Mouse (Mus musculus): ENCODE data around the gene Tpcn1.
"Not testable (repeated sequence)": the region's sequence is repeated elsewhere in the genome, so short reads cannot be mapped to it uniquely, and the experiment has no call there.

Gene Tpcn1

GRCm38 (mm10) chr5:120514754-120515153, 73.7 kb downstream of the Tpcn1 start:
- in situ Hi-C loops (cut with MboI, MseI), result loop anchor here (5.0 to 10.0 kb wide), 2 partner anchors 93 to 940 kb away; partner anchors contain the start of genes Erp29 and Tmem116

GRCm38 (mm10) chr5:120514031-120514677, 74.3 kb downstream of the Tpcn1 start:
- in situ Hi-C loops (cut with MboI, MseI), result loop anchor here (10.0 kb wide), 1 partner anchor 941 kb away; the partner anchor contains the start of genes Erp29 and Tmem116

DNA sequence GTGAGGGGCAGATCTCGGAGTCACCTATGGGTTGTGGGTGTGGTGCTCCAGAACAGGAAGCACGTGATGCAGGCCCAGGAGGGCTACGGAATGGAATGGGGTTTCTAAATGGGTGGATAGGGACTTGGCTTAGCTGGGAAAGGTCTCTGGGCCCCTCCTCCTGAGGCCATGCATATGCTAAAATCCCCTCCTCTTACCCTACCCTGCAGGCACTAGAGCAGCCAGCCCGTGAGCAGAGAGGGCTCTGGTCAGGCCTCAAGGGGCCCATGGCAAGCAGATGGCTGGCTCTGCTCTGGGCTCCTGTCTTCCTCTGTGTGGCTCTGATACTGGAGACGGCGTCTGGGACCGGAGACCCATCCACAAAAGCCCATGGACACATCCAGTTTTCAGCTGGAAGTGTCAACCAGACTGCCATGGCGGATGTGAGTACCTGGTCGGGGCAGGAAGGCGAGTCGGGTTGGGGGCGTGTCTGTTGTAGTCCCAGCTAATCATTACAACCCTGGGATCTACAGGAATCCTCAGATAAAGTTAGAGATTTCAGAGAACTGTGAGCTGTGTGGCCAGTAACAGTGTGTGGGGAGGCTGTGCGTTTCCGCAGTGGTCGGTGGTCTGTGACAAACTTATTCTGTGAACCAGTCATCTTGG, 75.4 kb downstream of the Tpcn1 start:
- in situ Hi-C loops (cut with MboI, MseI), result loop anchor here (10.0 kb wide), 1 partner anchor 942 kb away; the partner anchor contains the start of genes Erp29 and Tmem116

GRCm38 (mm10) chr5:120511643-120512220, 76.7 kb downstream of the Tpcn1 start:
- in situ Hi-C loops (cut with MboI, MseI), result loop anchor here (10.0 kb wide), 1 partner anchor 943 kb away; the partner anchor contains the start of genes Erp29 and Tmem116

DNA sequence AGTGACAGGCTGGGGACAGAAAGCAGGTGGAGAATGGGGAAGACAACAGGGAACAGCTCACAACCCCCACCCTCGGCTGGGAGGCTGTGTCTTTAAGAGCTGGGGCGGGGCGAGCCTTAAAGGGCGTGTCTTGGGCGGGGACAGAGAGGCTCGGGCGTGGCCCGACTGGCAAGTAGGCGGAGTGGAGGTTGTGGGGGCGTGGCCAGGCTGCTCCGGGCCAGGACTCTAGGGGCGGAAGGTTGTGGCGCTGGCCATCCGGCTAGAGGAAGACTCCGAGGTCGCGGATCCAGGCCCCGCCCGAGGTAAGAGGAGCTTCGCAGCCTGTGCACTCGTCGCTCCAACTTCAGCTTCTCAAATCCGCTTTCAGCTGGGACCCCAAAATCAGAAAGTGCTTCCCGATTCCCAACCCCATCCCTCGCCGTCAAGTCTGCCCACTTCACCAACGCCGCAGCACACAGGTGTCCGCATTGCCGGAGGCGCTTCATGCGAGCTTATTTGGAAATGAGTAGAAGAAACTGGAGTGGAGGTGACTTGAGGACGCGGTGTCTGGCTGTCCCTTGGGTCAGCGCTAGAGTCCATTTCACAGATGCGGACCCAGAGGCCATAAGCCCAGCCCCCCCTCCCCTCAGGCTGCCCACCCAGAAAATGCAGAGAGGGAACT, 77.4 kb downstream of the Tpcn1 start, which contains the start of gene Slc8b1:
Slc8b1 (plus strand) TSS at position 187 of the 661 bp plus-strand sequence.
- in situ Hi-C loops (cut with MboI, MseI), result loop anchor here (10.0 kb wide), 1 partner anchor 944 kb away; the partner anchor contains the start of genes Erp29 and Tmem116

DNA sequence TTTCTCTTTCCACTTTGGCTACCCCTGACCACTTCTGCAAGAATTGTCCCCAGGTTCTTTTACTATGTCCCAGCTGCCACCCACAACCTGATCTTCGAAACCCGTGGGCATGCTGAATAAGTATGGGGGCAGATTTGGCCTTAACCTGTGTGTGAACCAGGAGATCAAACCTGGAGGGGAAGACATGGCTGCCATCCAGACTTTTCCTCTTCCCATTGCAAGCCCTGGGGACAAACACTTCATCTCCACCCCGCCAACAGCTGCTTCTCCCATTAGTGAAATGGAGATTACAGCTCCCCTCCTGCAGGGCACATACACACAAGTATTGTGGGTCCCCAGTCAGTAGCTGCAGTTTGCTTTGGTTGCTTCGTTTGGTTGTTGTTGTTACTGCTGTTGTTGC, 81.2 kb downstream of the Tpcn1 start:
- in situ Hi-C loops (cut with MboI, MseI), result no loop called here

DNA sequence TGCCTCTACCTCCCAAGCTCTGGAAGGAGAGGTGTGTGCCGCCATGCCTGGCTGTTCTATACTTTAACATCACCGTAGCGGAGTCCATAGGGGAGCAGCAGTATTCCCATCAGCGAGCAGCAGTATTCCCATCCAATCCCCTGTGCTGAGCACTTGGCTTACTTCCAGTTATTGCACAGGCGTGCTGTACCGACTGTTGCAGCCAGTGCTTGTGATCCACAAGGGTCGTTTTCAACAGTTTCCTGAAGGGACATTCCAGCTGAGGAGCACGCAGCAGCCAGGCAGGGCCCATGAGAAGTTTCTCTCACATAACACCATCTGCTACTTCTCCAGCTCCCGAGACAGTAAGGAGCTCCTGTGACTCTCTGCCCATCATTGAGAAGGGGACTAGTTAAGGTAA, 82.0 kb downstream of the Tpcn1 start:
- in situ Hi-C loops (cut with MboI, MseI), result no loop called here

- in situ Hi-C loops (cut with MboI, MseI), result no loop called here
These were observed 82.7 kb downstream of the Tpcn1 start for GRCm38 (mm10) chr5:120505781-120506180.

- in situ Hi-C loops (cut with MboI, MseI), result no loop called here
These were observed 83.1 kb downstream of the Tpcn1 start for GRCm38 (mm10) chr5:120505368-120505767.

DNA sequence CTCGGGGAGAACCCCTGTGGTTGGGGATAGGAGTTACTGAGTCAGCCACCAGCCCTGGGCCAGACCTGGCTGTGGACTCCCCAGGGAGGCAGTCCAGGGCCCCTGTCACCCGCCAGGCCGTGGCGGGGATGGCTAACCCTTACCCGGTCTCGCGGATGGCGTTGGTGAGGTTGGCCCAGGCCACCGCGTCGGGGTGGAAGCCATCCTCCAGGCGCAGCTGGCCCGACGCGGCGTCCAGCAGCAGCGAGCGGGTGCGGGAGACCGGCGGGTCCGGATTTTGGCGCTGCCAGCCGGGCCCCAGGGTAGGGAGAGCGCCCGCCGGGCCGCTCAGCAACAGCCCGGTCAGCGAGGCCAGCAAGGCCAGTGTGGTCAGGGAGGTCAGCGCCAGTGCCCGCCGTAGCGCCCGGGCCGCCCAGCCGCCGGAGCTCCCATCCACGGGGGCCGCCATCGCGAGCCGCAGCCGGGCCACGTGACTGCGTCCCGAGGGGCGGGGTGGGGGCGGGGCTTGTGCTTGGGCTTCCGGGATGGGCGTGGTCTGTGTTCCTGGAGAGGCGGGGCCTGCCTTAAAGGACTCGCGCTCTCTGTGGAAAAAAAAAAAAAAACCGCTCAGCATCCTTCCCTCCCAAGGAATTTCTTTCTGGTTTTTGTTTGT, 85.2 kb downstream of the Tpcn1 start, which contains the start of gene Plbd2:
Plbd2 (minus strand) TSS at position 482 of the 652 bp plus-strand sequence.
- in situ Hi-C loops (cut with MboI, MseI), result no loop called here

DNA sequence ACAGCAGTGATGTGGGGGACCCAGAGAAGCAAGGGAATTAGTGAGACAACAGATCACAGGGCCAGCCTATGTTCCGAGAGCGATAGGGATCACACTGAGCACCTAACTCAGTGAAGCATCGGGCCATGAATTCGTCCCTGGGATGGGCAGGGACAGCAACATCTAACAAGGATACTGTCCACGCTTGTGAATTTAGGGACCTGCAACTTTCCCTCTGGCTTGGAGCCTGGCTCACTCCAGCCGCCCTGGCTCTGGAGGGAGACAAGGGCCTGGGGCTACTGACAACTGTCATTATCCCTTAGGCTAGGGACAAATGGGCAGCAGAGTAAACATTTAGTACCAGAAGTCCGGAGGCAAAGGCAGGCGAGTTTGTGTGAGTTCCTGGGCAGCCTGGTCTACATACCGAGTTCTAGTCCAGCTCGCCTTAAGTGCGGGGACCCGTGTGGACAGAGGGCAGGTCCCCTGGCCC, 85.8 kb downstream of the Tpcn1 start:
- in situ Hi-C loops (cut with MboI, MseI), result no loop called here

DNA sequence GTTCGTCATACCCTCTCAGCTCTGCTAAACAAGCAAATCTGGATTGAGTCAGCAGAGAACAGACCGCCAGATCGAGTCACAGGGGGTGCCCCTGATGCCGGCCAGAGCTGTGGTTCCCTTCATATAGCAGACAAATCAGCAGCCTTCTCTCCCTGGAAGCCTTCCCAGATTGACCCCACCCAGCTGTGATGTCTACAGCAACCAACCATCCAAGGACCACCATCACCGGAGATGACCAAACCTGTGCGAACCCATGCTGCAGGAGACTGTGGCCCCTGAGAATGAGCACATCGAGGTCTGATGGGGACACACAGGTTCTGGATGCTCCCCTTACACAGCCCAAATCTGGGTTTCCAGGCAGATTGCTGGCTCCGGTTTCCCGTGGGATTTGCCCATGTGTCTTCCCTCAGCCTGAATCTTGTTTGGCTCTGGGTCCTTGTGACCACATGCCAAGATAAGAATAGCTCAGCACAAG, 86.3 kb downstream of the Tpcn1 start:
- in situ Hi-C loops (cut with MboI, MseI), result no loop called here

DNA sequence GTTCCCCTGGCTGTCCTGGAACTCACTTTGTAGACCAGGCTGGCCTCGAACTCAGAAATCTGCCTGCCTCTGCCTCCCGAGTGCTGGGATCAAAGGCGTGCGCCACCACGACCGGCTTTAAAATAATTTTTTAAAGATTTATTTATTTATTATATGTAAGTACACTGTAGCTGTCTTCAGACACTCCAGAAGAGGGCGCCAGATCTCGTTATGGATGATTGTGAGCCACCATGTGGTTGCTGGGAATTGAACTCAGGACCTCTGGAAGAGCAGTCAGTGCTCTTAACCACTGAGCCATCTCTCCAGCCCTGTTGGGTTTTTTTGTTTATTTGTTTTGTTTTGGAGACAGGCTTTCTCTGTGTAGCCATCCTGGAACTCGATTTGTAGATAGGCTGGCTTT, 87.9 kb downstream of the Tpcn1 start:
- in situ Hi-C loops (cut with MboI, MseI), result not testable (repeated sequence)

DNA sequence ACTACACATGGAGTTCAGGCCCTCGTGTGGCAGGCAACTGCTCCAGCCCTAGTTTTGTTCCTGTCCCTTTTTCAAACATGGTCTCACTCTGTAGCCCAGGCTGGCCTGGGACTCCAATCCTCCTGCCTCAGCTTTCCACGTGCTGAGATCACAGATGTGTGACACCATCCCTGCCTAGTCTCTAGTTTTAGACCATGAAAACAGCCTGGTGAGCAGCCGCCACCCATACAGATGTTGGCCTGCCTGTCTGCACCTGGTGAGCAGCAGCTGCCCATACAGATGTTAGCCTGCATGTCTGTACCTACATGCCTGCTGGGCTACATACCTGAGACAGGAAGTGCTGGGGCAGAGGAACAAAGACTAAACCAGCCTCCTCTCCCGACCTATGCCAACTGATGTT, 89.3 kb downstream of the Tpcn1 start:
- in situ Hi-C loops (cut with MboI, MseI), result no loop called here

GRCm38 (mm10) chr5:120497071-120497470, 91.4 kb downstream of the Tpcn1 start:
- in situ Hi-C loops (cut with MboI, MseI), result no loop called here

DNA sequence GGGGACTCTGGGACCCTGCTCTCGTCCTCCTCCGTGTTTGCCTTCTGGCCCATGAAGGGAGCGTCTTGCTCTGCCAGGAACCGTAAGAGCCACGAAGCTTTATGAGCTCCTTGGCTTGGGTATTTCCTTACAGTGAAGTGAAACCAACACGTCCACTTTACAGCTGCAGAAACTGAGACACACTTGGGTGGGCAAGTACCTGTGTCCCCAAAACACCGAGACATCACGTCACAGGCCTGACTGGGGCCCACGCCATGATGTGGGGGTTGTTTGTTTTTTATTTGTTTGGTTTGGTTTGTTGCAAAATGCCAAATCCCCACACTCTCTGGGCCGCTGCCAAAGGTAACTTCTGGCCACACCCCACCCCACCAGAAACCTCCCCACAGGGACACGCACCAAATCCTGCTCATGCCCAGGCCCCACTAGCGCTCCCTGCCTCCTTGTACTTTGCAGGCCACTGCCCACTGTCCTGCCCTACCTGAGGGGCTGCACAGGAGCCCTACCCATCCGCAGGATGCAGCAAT, 92.7 kb downstream of the Tpcn1 start:
- in situ Hi-C loops (cut with MboI, MseI), result no loop called here

- in situ Hi-C loops (cut with MboI, MseI), result no loop called here
These were observed 93.3 kb downstream of the Tpcn1 start for GRCm38 (mm10) chr5:120495064-120495702.

GRCm38 (mm10) chr5:120493873-120494395, 94.5 kb downstream of the Tpcn1 start:
- in situ Hi-C loops (cut with MboI, MseI), result no loop called here

DNA sequence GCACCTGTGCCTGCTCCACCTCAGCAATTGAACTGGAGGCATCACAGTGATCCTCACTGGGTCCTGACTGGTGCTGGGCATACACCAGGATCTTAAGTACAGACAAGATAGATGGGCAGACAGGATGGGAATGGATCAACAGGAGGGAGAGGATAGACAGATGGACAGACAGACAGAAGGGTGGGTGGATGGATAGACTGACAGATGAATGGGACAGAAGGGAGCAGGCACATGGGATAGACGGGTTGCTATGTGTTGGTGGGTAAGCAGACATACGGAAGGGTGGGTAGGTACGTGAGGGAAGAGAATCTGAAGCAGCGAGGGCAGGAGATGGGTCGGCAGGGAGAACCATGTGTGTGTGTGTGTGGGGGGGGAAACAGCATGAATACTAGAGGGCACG, 95.0 kb downstream of the Tpcn1 start:
- in situ Hi-C loops (cut with MboI, MseI), result no loop called here

GRCm38 (mm10) chr5:120492437-120492836, 96.0 kb downstream of the Tpcn1 start:
- in situ Hi-C loops (cut with MboI, MseI), result no loop called here
